Mouse (Mus musculus): ENCODE results near the gene Col6a1. TPM values are rescaled to one million over a fixed set of nuclear protein-coding genes. Genes with fewer than 3 reads are reported as not detected.

The Col6a1 gene
- polyA plus RNA-seq, 1 experiment, result not detected

- Histone ChIP-seq H3K9me3 (0 out of 2 replicates have a peak, but pooled peaks cover 3% of the 10 kb centered on the region), H3K27me3 (replicated peaks) (peaks cover 35% of the 10 kb centered on the region), H3K36me3 (replicated peaks; ENCODE audit: low read length) (no peaks in the 10 kb centered on the region), H3K4me3 (replicated peaks) (no peak overlapping the region), H3K4me1 (no peaks in the 10 kb centered on the region)
- TF ChIP-seq GATA1 (IDR thresholded peaks at IDR 0.05; ENCODE audit: borderline replicate concordance, low read length), result no peak
- TF ChIP-seq FLI1 (IDR thresholded peaks at IDR 0.05; ENCODE audit: low read length), result no peak
Observed at GRCm38 (mm10) chr10:76711331-76711730, 14.6 kb downstream of the Col6a1 start.

- Histone ChIP-seq H3K9me3 (peaks cover 15% of the 10 kb centered on the region), H3K27me3 (replicated peaks) (peaks cover 23% of the 10 kb centered on the region), H3K36me3 (replicated peaks; ENCODE audit: low read length) (no peaks in the 10 kb centered on the region), H3K4me1 (no peaks in the 10 kb centered on the region), H3K4me3 (replicated peaks) (no peak overlapping the region)
- TF ChIP-seq FLI1 (IDR thresholded peaks at IDR 0.05; ENCODE audit: low read length) (no peak), GATA1 (IDR thresholded peaks at IDR 0.05; ENCODE audit: borderline replicate concordance, low read length) (no peak)
Observed at GRCm38 (mm10) chr10:76708465-76708864, 17.5 kb downstream of the Col6a1 start.

GRCm38 (mm10) chr10:76707584-76707983, 18.4 kb downstream of the Col6a1 start:
- Histone ChIP-seq H3K27me3 (replicated peaks) (peaks cover 22% of the 10 kb centered on the region), H3K4me3 (replicated peaks) (no peak overlapping the region), H3K9me3 (peaks cover 15% of the 10 kb centered on the region), H3K4me1 (no peaks in the 10 kb centered on the region), H3K36me3 (replicated peaks; ENCODE audit: low read length) (no peaks in the 10 kb centered on the region)
- TF ChIP-seq FLI1 (IDR thresholded peaks at IDR 0.05; ENCODE audit: low read length) (no peak), GATA1 (IDR thresholded peaks at IDR 0.05; ENCODE audit: borderline replicate concordance, low read length) (no peak)

- Histone ChIP-seq H3K9me3 (peaks cover 15% of the 10 kb centered on the region), H3K4me3 (replicated peaks) (no peak overlapping the region), H3K4me1 (no peaks in the 10 kb centered on the region), H3K27me3 (replicated peaks) (peaks cover 20% of the 10 kb centered on the region), H3K36me3 (replicated peaks; ENCODE audit: low read length) (no peaks in the 10 kb centered on the region)
- TF ChIP-seq FLI1 (IDR thresholded peaks at IDR 0.05; ENCODE audit: low read length) (no peak), GATA1 (IDR thresholded peaks at IDR 0.05; ENCODE audit: borderline replicate concordance, low read length) (no peak)
Observed at GRCm38 (mm10) chr10:76707001-76707400, 19.0 kb downstream of the Col6a1 start.

- H3K36me3 ChIP-seq (replicated peaks; ENCODE audit: low read length), result no peaks in the 10 kb centered on the region
- TF ChIP-seq FLI1 (IDR thresholded peaks at IDR 0.05; ENCODE audit: low read length), result no peak
- TF ChIP-seq GATA1 (IDR thresholded peaks at IDR 0.05; ENCODE audit: borderline replicate concordance, low read length), result no peak
- H3K4me3 ChIP-seq (replicated peaks), result no peak overlapping the region
- H3K4me1 ChIP-seq, result no peaks in the 10 kb centered on the region
- peaks cover 12% of the 10 kb centered on the region for H3K9me3 ChIP-seq
- peaks cover 27% of the 10 kb centered on the region for H3K27me3 ChIP-seq (replicated peaks)
Observed at GRCm38 (mm10) chr10:76704358-76704757, 21.6 kb downstream of the Col6a1 start.

- Histone ChIP-seq H3K27me3 (replicated peaks) (peaks cover 23% of the 10 kb centered on the region), H3K36me3 (replicated peaks; ENCODE audit: low read length) (no peaks in the 10 kb centered on the region), H3K9me3 (peaks cover 17% of the 10 kb centered on the region), H3K4me1 (no peaks in the 10 kb centered on the region), H3K4me3 (replicated peaks) (no peak overlapping the region)
- TF ChIP-seq GATA1 (IDR thresholded peaks at IDR 0.05; ENCODE audit: borderline replicate concordance, low read length), result no peak
- TF ChIP-seq FLI1 (IDR thresholded peaks at IDR 0.05; ENCODE audit: low read length), result no peak
Observed at GRCm38 (mm10) chr10:76701446-76701845, 24.5 kb downstream of the Col6a1 start.

GRCm38 (mm10) chr10:76699816-76700215, 26.2 kb downstream of the Col6a1 start:
- TF ChIP-seq GATA1 (IDR thresholded peaks at IDR 0.05; ENCODE audit: borderline replicate concordance, low read length) (no peak), FLI1 (IDR thresholded peaks at IDR 0.05; ENCODE audit: low read length) (no peak)
- H3K27me3 ChIP-seq (replicated peaks), result peaks cover 22% of the 10 kb centered on the region
- no peaks in the 10 kb centered on the region for H3K4me1 ChIP-seq
- H3K36me3 ChIP-seq (replicated peaks; ENCODE audit: low read length), result no peaks in the 10 kb centered on the region
- H3K4me3 ChIP-seq (replicated peaks), result no peak overlapping the region
- peaks cover 21% of the 10 kb centered on the region for H3K9me3 ChIP-seq

- Histone ChIP-seq H3K4me1 (no peaks in the 10 kb centered on the region), H3K27me3 (replicated peaks) (peaks cover 21% of the 10 kb centered on the region), H3K4me3 (replicated peaks) (no peak overlapping the region), H3K36me3 (replicated peaks; ENCODE audit: low read length) (no peaks in the 10 kb centered on the region), H3K9me3 (peaks cover 9% of the 10 kb centered on the region)
- TF ChIP-seq FLI1 (IDR thresholded peaks at IDR 0.05; ENCODE audit: low read length) (no peak), GATA1 (IDR thresholded peaks at IDR 0.05; ENCODE audit: borderline replicate concordance, low read length) (no peak)
Observed at GRCm38 (mm10) chr10:76695283-76695885, 30.6 kb downstream of the Col6a1 start.

GRCm38 (mm10) chr10:76694765-76695164, 31.2 kb downstream of the Col6a1 start:
- no peaks in the 10 kb centered on the region for H3K4me1 ChIP-seq
- H3K27me3 ChIP-seq (replicated peaks), result peaks cover 19% of the 10 kb centered on the region
- no peak overlapping the region for H3K4me3 ChIP-seq (replicated peaks)
- no peak for TF ChIP-seq GATA1 (IDR thresholded peaks at IDR 0.05; ENCODE audit: borderline replicate concordance, low read length)
- no peak for TF ChIP-seq FLI1 (IDR thresholded peaks at IDR 0.05; ENCODE audit: low read length)
- no peaks in the 10 kb centered on the region for H3K36me3 ChIP-seq (replicated peaks; ENCODE audit: low read length)
- peaks cover 9% of the 10 kb centered on the region for H3K9me3 ChIP-seq

GRCm38 (mm10) chr10:76693446-76693845, 32.5 kb downstream of the Col6a1 start:
- Histone ChIP-seq H3K36me3 (replicated peaks; ENCODE audit: low read length) (no peaks in the 10 kb centered on the region), H3K9me3 (peaks cover 9% of the 10 kb centered on the region), H3K27me3 (replicated peaks) (peaks cover 20% of the 10 kb centered on the region), H3K4me3 (replicated peaks) (no peak overlapping the region), H3K4me1 (no peaks in the 10 kb centered on the region)
- no peak for TF ChIP-seq FLI1 (IDR thresholded peaks at IDR 0.05; ENCODE audit: low read length)
- TF ChIP-seq GATA1 (IDR thresholded peaks at IDR 0.05; ENCODE audit: borderline replicate concordance, low read length), result no peak
